20 mouse cellular contexts compared by ENCODE assay signal in the genomic region with DNA sequence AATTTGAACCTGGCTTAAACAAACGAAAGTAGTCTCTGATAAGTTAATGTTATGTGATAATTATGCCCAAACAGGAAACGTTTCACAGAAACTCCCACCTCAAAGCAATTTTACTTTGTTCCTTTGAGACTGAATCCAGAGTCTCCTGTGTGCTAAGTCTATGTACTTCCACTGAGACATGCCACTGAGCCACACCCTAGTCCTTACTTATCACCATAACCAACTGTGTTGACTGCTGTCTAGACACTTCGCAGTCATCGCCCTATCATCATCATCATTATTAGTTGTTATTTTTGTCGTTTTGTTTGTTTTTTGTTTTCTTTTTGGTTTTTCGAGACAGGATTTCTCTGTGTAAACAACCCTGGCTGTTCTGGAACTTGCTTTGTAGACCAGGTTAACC. TPM values are rescaled to one million over a fixed set of nuclear protein-coding genes. Genes with fewer than 3 reads are reported as not detected.
"Had no signal": no experiment of that assay in that cellular context is flagged by ENCODE, and none has a peak within 500 bp of the region (broad histone marks: within the 10 kb centered on the region; RNA-seq: fewer than 3 reads in every experiment).

No protein-coding gene starts in this region.

- H3K9ac ChIP-seq: limb, embryonic 12.5 days; limb, embryonic 15.5 days; lung, embryonic 15.5 days; midbrain, embryonic 12.5 days; midbrain, embryonic 15.5 days; neural tube, embryonic 12.5 days; neural tube, embryonic 15.5 days had no signal

- H3K36me3 ChIP-seq: limb, embryonic 12.5 days; limb, embryonic 15.5 days; lung, embryonic 15.5 days; midbrain, embryonic 12.5 days; midbrain, embryonic 15.5 days; neural tube, embryonic 12.5 days; neural tube, embryonic 15.5 days had no signal

- ATAC-seq: intestine, postnatal 0 days; midbrain, embryonic 15.5 days had no signal

- H3K9me3 ChIP-seq: limb, embryonic 12.5 days; limb, embryonic 15.5 days; lung, embryonic 15.5 days; midbrain, embryonic 12.5 days; midbrain, embryonic 15.5 days; neural tube, embryonic 12.5 days; neural tube, embryonic 15.5 days had no signal

- H3K4me3 ChIP-seq: limb, embryonic 12.5 days; limb, embryonic 15.5 days; lung, embryonic 15.5 days; midbrain, embryonic 12.5 days; midbrain, embryonic 15.5 days; neural tube, embryonic 12.5 days; neural tube, embryonic 15.5 days had no signal

- DNase-seq: kidney, adult 2 months; kidney, postnatal 10 days; kidney, postnatal 36 days; left cerebral cortex, postnatal 4 days; lung, adult 18-20 months; lung, postnatal 10 days; lung, postnatal 36 days; right cerebral cortex, postnatal 25 days; thymus, adult 18-20 months; thymus, postnatal 4 days had no signal

- H3K4me2 ChIP-seq: limb, embryonic 12.5 days; limb, embryonic 15.5 days; lung, embryonic 15.5 days; midbrain, embryonic 12.5 days; midbrain, embryonic 15.5 days; neural tube, embryonic 12.5 days; neural tube, embryonic 15.5 days had no signal

- H3K27me3 ChIP-seq: limb, embryonic 15.5 days; lung, embryonic 15.5 days; midbrain, embryonic 12.5 days; midbrain, embryonic 15.5 days; neural tube, embryonic 12.5 days; neural tube, embryonic 15.5 days had no signal

- H3K27ac ChIP-seq: limb, embryonic 12.5 days; limb, embryonic 15.5 days; lung, embryonic 15.5 days; midbrain, embryonic 12.5 days; midbrain, embryonic 15.5 days; neural tube, embryonic 12.5 days; neural tube, embryonic 15.5 days had no signal

RNA-seq across cellular contexts. Expression of a gene that starts 9.3 kb away (rescaled TPM):
- polyA plus RNA-seq: kidney, embryonic 14.5 days; midbrain, embryonic 12.5 days; midbrain, embryonic 15.5 days; neural tube, embryonic 12.5 days; neural tube, embryonic 15.5 days; spleen, adult 2 months had no signal
